Mouse (Mus musculus): ENCODE data around the gene Tecta. TPM values are rescaled to one million over a fixed set of nuclear protein-coding genes. Genes with fewer than 3 reads are reported as not detected.

Gene Tecta
- polyA plus RNA-seq, 1 experiment from 2014 or later: 0.09 TPM

DNA sequence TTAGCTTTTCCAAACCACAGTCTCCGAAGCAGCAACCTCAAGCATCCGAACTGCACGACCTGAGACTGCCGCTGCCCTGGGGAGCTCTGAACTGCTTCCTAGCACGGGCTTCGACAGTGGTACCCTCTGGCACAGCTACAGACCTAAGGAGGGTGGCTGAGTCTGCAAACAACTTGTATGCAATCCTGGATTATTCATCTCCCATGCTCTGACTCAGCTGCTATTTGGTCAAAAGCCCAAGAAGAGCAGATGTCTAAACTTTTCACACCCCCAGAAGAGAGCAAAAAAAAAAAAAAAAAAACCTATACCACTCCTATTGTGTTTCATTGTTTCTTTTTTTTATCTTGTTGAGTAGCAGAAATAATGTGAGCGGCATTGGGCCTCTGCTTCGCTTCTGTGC, 5.4 kb downstream of the Tecta start:
- Histone ChIP-seq H3K27ac (ENCODE audit: low read depth) (no peak overlapping the region), H3K9ac (replicated peaks) (no peak overlapping the region), H3K27me3 (ENCODE audit: insufficient read depth, low read length) (no peaks in the 10 kb centered on the region), H3K4me2 (ENCODE audit: low read depth, low read length) (no peak overlapping the region), H3K4me1 (ENCODE audit: insufficient read depth) (no peaks in the 10 kb centered on the region), H3K9me3 (ENCODE audit: low read length) (no peaks in the 10 kb centered on the region), H3K4me3 (ENCODE audit: low read depth, low read length) (no peak overlapping the region), H3K36me3 (replicated peaks; ENCODE audit: insufficient read depth, low read length) (no peaks in the 10 kb centered on the region)
- ATAC-seq (no peak), DNase-seq (no peak)
- WGBS (ENCODE audit: insufficient replicate concordance): 84% methylated on average over 8 of the region's 8 CpGs
- no peak for TF ChIP-seq CTCF (IDR thresholded peaks at IDR 0.05; ENCODE audit: low read depth)
- no peak for TF ChIP-seq EP300 (IDR thresholded peaks at IDR 0.05; ENCODE audit: low read depth)

DNA sequence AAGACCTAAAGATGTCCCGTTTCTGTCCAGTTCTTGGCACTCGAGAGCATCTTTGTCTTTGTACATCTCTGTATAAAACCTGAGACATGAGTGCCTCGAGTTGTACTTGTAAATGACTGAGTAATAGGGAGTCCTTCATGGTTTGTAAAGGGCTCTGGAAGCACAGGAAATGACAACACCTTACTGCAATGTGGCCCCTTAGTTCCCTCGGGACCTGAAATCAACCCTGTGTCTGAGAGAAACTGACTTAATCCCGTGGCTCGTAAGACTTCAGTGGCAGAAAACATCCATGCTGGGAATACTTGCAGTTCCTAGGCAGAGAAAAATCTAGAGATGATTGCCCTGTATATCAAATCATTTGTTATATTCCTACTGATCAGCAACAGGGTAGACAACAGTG, 6.8 kb downstream of the Tecta start:
- H3K27ac ChIP-seq (ENCODE audit: low read depth): no peak overlapping the region
- no peak overlapping the region for H3K4me2 ChIP-seq (ENCODE audit: low read depth, low read length)
- no peaks in the 10 kb centered on the region for H3K9me3 ChIP-seq (ENCODE audit: low read length)
- H3K36me3 ChIP-seq (replicated peaks; ENCODE audit: insufficient read depth, low read length): no peaks in the 10 kb centered on the region
- WGBS (ENCODE audit: insufficient replicate concordance): 39% methylated on average over 6 of the region's 6 CpGs
- TF ChIP-seq EP300 (IDR thresholded peaks at IDR 0.05; ENCODE audit: low read depth): no peak
- no peak for TF ChIP-seq CTCF (IDR thresholded peaks at IDR 0.05; ENCODE audit: low read depth)
- no peaks in the 10 kb centered on the region for H3K4me1 ChIP-seq (ENCODE audit: insufficient read depth)
- DNase-seq: no peak
- H3K27me3 ChIP-seq (ENCODE audit: insufficient read depth, low read length): no peaks in the 10 kb centered on the region
- no peak overlapping the region for H3K4me3 ChIP-seq (ENCODE audit: low read depth, low read length)
- H3K9ac ChIP-seq (replicated peaks): no peak overlapping the region
- ATAC-seq: no peak

DNA sequence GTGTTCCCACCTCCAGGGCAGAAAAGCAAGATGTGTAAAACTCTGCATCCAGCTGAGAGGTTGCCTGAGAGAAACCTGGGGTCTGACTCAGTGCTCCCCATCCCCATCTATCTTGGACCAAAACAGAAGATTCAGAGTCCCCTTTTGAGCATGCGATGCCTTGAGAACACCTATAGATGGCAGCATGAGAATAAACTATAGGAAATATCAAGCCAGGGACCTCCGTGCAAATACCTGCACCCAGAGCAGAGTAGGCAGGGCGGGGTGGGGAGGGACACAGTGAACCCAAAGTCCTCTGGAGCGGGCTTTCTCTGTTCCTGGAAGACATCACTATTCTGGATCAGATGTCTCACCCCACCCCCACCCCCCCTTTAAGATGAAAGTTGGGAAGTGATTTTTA, 11.2 kb downstream of the Tecta start:
- no peak for DNase-seq
- Histone ChIP-seq H3K4me3 (ENCODE audit: low read depth, low read length) (no peak overlapping the region), H3K9ac (replicated peaks) (no peak overlapping the region), H3K27ac (ENCODE audit: low read depth) (no peak overlapping the region), H3K36me3 (replicated peaks; ENCODE audit: insufficient read depth, low read length) (no peaks in the 10 kb centered on the region), H3K27me3 (ENCODE audit: insufficient read depth, low read length) (no peaks in the 10 kb centered on the region), H3K4me1 (ENCODE audit: insufficient read depth) (no peaks in the 10 kb centered on the region), H3K9me3 (ENCODE audit: low read length) (no peaks in the 10 kb centered on the region), H3K4me2 (ENCODE audit: low read depth, low read length) (no peak overlapping the region)
- no peak for ATAC-seq
- TF ChIP-seq CTCF (IDR thresholded peaks at IDR 0.05; ENCODE audit: low read depth) (peak; percentile 41), EP300 (IDR thresholded peaks at IDR 0.05; ENCODE audit: low read depth) (no peak)
- WGBS (ENCODE audit: insufficient replicate concordance): 40% methylated on average over 4 of the region's 4 CpGs

DNA sequence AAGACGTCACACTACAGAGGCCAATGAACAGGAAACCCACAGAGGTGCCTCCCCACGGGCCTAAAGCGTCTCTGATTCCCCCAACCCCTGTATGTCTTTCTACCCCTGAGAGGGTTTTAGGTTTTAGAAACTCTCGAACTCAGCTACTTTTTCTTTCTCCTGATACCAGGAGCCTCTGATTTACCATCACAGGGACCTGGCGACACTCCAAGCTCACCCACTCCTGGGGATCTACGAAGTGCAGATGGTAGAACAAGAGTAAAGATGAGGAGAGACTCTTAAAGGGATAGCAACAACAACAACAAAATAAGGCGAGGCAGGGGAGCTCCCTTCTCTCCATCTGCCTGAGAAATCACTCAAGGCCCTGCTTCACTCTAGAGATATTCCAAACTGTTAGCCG, 12.7 kb downstream of the Tecta start:
- ATAC-seq: no peak

DNA sequence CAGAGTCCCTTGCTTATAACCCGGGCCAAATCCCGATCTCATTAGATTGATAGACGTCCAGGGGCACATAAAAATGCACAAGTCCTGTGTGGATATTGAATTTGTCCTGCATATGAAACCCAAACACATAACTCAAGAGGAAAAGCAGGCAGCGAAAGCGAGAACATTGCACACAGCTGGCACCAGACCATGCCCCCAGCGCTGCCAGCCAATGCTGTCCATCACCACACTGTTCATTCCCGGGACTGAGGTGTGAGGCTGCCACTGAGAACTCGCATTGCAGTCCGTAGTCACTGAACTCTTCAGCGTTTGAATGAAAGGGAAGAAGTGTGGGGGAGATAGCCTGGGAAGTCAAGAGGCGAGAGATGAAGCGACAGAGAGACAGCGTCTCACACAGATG, 14.1 kb downstream of the Tecta start:
- H3K4me3 ChIP-seq (ENCODE audit: low read depth, low read length): no peak overlapping the region
- DNase-seq (no peak), ATAC-seq (no peak)
- no peaks in the 10 kb centered on the region for H3K4me1 ChIP-seq (ENCODE audit: insufficient read depth)
- no peak overlapping the region for H3K9ac ChIP-seq (replicated peaks)
- H3K9me3 ChIP-seq (ENCODE audit: low read length): no peaks in the 10 kb centered on the region
- no peak overlapping the region for H3K27ac ChIP-seq (ENCODE audit: low read depth)
- TF ChIP-seq EP300 (IDR thresholded peaks at IDR 0.05; ENCODE audit: low read depth): no peak
- no peak for TF ChIP-seq CTCF (IDR thresholded peaks at IDR 0.05; ENCODE audit: low read depth)
- WGBS (ENCODE audit: insufficient replicate concordance): 78% methylated on average over 13 of the region's 13 CpGs
- no peaks in the 10 kb centered on the region for H3K36me3 ChIP-seq (replicated peaks; ENCODE audit: insufficient read depth, low read length)
- no peak overlapping the region for H3K4me2 ChIP-seq (ENCODE audit: low read depth, low read length)
- no peaks in the 10 kb centered on the region for H3K27me3 ChIP-seq (ENCODE audit: insufficient read depth, low read length)

More for the DNA sequence above, 12.7 kb downstream of the Tecta start:
- Histone ChIP-seq H3K27me3 (ENCODE audit: insufficient read depth, low read length) (no peaks in the 10 kb centered on the region), H3K4me2 (ENCODE audit: low read depth, low read length) (no peak overlapping the region), H3K4me1 (ENCODE audit: insufficient read depth) (no peaks in the 10 kb centered on the region), H3K4me3 (ENCODE audit: low read depth, low read length) (no peak overlapping the region), H3K9ac (replicated peaks) (no peak overlapping the region), H3K9me3 (ENCODE audit: low read length) (no peaks in the 10 kb centered on the region), H3K27ac (ENCODE audit: low read depth) (no peak overlapping the region), H3K36me3 (replicated peaks; ENCODE audit: insufficient read depth, low read length) (no peaks in the 10 kb centered on the region)
- no peak for TF ChIP-seq CTCF (IDR thresholded peaks at IDR 0.05; ENCODE audit: low read depth)
- no peak for TF ChIP-seq EP300 (IDR thresholded peaks at IDR 0.05; ENCODE audit: low read depth)
- DNase-seq: no peak
- 61% methylated on average over 8 of the region's 8 CpGs for WGBS (ENCODE audit: insufficient replicate concordance)

DNA sequence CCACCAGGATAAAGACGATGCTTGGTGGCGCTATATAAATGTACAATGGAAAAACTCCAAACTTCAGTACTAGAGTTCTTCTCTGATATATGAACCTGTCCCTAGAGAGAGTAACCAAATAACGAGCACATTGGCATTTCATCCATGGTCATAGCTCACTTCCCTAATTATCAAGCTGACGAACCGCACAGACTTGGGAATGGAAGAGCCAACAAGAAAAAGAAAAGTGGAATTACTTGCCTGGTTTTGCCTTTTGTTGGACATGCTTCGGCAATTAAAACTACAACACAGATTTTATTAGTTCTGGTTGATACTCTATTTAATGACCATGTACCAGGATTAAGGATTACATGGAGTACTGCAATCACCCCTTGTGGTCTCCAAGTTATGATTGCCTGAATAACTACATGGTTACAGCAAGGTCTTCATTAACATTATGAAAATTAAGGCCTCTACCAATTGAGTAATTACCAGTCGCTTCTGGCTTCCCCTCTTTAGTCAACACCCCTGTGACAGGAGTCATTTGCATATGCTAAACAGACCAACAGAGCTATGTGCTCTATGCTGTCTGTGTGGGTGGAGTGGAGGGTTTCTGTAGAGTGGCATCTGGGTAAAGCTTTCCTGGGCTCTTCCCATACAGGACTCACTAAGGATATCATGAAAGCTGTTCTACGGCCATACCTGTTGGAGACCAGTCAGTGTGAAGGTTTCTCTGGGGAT, 16.9 kb downstream of the Tecta start:
- no peak for ATAC-seq
- Histone ChIP-seq H3K9me3 (ENCODE audit: low read length) (no peaks in the 10 kb centered on the region), H3K36me3 (replicated peaks; ENCODE audit: insufficient read depth, low read length) (no peaks in the 10 kb centered on the region), H3K9ac (replicated peaks) (no peak overlapping the region), H3K4me2 (ENCODE audit: low read depth, low read length) (no peak overlapping the region), H3K4me3 (ENCODE audit: low read depth, low read length) (no peak overlapping the region), H3K4me1 (ENCODE audit: insufficient read depth) (no peaks in the 10 kb centered on the region), H3K27ac (ENCODE audit: low read depth) (no peak overlapping the region), H3K27me3 (ENCODE audit: insufficient read depth, low read length) (no peaks in the 10 kb centered on the region)
- TF ChIP-seq CTCF (IDR thresholded peaks at IDR 0.05; ENCODE audit: low read depth) (no peak), EP300 (IDR thresholded peaks at IDR 0.05; ENCODE audit: low read depth) (no peak)
- no peak for DNase-seq
- WGBS (ENCODE audit: insufficient replicate concordance): 78% methylated on average over 8 of the region's 8 CpGs
